Mouse (Mus musculus): ENCODE measurements at regions not wholly inside any gene's neighbourhood (a gene's known extent, or its start where the extent isn't known, plus 50 kb on each side); places are given as distances from the start of the nearest gene placed in this dataset.

- Histone ChIP-seq H3K27me3 (ENCODE audit: control insufficient read depth, insufficient read depth, low read length, poor library complexity, severe bottlenecking) (no peaks in the 10 kb centered on the region), H3K4me1 (ENCODE audit: control insufficient read depth, insufficient read depth, low read length) (peaks cover 3% of the 10 kb centered on the region), H3K9me3 (replicated peaks; ENCODE audit: control insufficient read depth, insufficient read depth, low read length, poor library complexity, severe bottlenecking) (no peaks in the 10 kb centered on the region), H3K4me3 (ENCODE audit: low read depth, low read length) (no peak overlapping the region), H3K27ac (ENCODE audit: insufficient read depth, low read length) (no peak overlapping the region; the same call in 1 of the 2 replicates), H3K9ac (ENCODE audit: low read depth, poor library complexity, severe bottlenecking) (no peak overlapping the region), H3K36me3 (ENCODE audit: control insufficient read depth, insufficient read depth, low read length, poor library complexity, severe bottlenecking) (no peaks in the 10 kb centered on the region)
- TF ChIP-seq POLR2A (IDR thresholded peaks at IDR 0.05; ENCODE audit: insufficient read depth, low read length) (no peak), CTCF (IDR thresholded peaks at IDR 0.05; ENCODE audit: low read depth, low read length) (no peak), EP300 (IDR thresholded peaks at IDR 0.05; ENCODE audit: insufficient read depth, low read depth, low read length) (no peak)
Measured at GRCm38 (mm10) chr16:93533205-93533604, 70.7 kb downstream of the Setd4 start.

DNA sequence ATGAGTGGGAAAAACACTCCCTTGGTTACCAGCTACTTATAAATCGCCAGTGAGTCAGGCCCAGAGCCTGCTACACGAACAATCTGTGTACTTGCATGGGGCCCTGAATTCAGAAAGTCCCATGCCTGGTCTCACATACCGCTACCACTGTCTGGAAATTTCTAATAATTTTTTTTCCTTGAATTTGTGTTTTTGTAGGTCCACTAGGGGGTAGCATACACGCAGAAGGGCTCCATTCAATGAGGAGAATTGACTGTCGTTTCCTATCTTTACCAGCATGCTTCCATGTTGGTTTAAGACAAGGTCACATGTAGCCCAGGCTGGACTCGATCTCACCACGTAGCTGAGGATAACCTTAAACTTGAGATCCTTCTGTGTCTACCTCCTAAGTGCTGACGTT is 71.9 kb downstream of the Setd4 start:
- Histone ChIP-seq H3K27ac (ENCODE audit: insufficient read depth, low read length) (no peak overlapping the region), H3K9ac (ENCODE audit: low read depth, poor library complexity, severe bottlenecking) (no peak overlapping the region), H3K4me1 (ENCODE audit: control insufficient read depth, insufficient read depth, low read length) (peaks cover 3% of the 10 kb centered on the region), H3K9me3 (replicated peaks; ENCODE audit: control insufficient read depth, insufficient read depth, low read length, poor library complexity, severe bottlenecking) (no peaks in the 10 kb centered on the region), H3K27me3 (ENCODE audit: control insufficient read depth, insufficient read depth, low read length, poor library complexity, severe bottlenecking) (no peaks in the 10 kb centered on the region), H3K36me3 (ENCODE audit: control insufficient read depth, insufficient read depth, low read length, poor library complexity, severe bottlenecking) (no peaks in the 10 kb centered on the region), H3K4me3 (ENCODE audit: low read depth, low read length) (no peak overlapping the region)
- TF ChIP-seq CTCF (IDR thresholded peaks at IDR 0.05; ENCODE audit: low read depth, low read length) (no peak), EP300 (IDR thresholded peaks at IDR 0.05; ENCODE audit: insufficient read depth, low read depth, low read length) (no peak), POLR2A (IDR thresholded peaks at IDR 0.05; ENCODE audit: insufficient read depth, low read length) (no peak)

- H3K9me3 ChIP-seq (replicated peaks; ENCODE audit: control insufficient read depth, insufficient read depth, low read length, poor library complexity, severe bottlenecking): no peaks in the 10 kb centered on the region
Measured at GRCm38 (mm10) chr16:93522485-93522884, 81.4 kb downstream of the Setd4 start.

GRCm38 (mm10) chr16:93520481-93520880 is 83.4 kb downstream of the Setd4 start:
- H3K9me3 ChIP-seq (replicated peaks; ENCODE audit: control insufficient read depth, insufficient read depth, low read length, poor library complexity, severe bottlenecking): no peaks in the 10 kb centered on the region
- H3K27me3 ChIP-seq (ENCODE audit: control insufficient read depth, insufficient read depth, low read length, poor library complexity, severe bottlenecking): no peaks in the 10 kb centered on the region; the same call in 1 of the 2 replicates
- H3K27ac ChIP-seq (ENCODE audit: insufficient read depth, low read length): no peak overlapping the region
- no peaks in the 10 kb centered on the region for H3K4me1 ChIP-seq (ENCODE audit: control insufficient read depth, insufficient read depth, low read length)
- H3K9ac ChIP-seq (ENCODE audit: low read depth, poor library complexity, severe bottlenecking): no peak overlapping the region
- no peak overlapping the region for H3K4me3 ChIP-seq (ENCODE audit: low read depth, low read length)
- no peak for TF ChIP-seq EP300 (IDR thresholded peaks at IDR 0.05; ENCODE audit: insufficient read depth, low read depth, low read length)
- no peak for TF ChIP-seq POLR2A (IDR thresholded peaks at IDR 0.05; ENCODE audit: insufficient read depth, low read length)
- TF ChIP-seq CTCF (IDR thresholded peaks at IDR 0.05; ENCODE audit: low read depth, low read length): no peak
- no peaks in the 10 kb centered on the region for H3K36me3 ChIP-seq (ENCODE audit: control insufficient read depth, insufficient read depth, low read length, poor library complexity, severe bottlenecking)

More at GRCm38 (mm10) chr16:93522485-93522884, 81.4 kb downstream of the Setd4 start:
- no peak for TF ChIP-seq CTCF (IDR thresholded peaks at IDR 0.05; ENCODE audit: low read depth, low read length)
- no peak for TF ChIP-seq EP300 (IDR thresholded peaks at IDR 0.05; ENCODE audit: insufficient read depth, low read depth, low read length)
- Histone ChIP-seq H3K36me3 (ENCODE audit: control insufficient read depth, insufficient read depth, low read length, poor library complexity, severe bottlenecking) (no peaks in the 10 kb centered on the region), H3K27ac (ENCODE audit: insufficient read depth, low read length) (no peak overlapping the region), H3K4me3 (ENCODE audit: low read depth, low read length) (no peak overlapping the region), H3K4me1 (ENCODE audit: control insufficient read depth, insufficient read depth, low read length) (no peaks in the 10 kb centered on the region), H3K9ac (ENCODE audit: low read depth, poor library complexity, severe bottlenecking) (no peak overlapping the region), H3K27me3 (ENCODE audit: control insufficient read depth, insufficient read depth, low read length, poor library complexity, severe bottlenecking) (no peaks in the 10 kb centered on the region; the same call in 1 of the 2 replicates)

DNA sequence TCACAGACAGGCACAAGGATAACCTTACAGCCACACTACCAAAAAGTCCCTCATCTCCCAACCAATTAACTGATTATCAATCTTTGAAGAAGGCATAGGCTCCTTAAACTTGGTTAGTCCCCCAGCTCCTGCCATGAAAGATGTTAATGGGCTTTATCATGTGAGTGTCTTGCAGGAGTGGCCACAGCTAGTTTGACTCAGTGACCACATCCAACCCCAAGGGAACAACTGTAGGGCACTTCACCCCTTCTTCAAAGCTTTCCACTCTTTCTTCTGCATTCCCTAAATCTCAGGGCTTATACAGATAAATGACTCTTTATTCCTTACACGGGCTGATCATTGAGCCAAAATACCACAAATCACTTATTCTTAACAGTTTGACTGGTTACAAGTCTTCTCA is 85.2 kb downstream of the Setd4 start:
- TF ChIP-seq CTCF (IDR thresholded peaks at IDR 0.05; ENCODE audit: low read depth, low read length) (no peak), EP300 (IDR thresholded peaks at IDR 0.05; ENCODE audit: insufficient read depth, low read depth, low read length) (no peak), POLR2A (IDR thresholded peaks at IDR 0.05; ENCODE audit: insufficient read depth, low read length) (no peak)
- no peak overlapping the region for H3K9ac ChIP-seq (ENCODE audit: low read depth, poor library complexity, severe bottlenecking)
- H3K4me1 ChIP-seq (ENCODE audit: control insufficient read depth, insufficient read depth, low read length): no peaks in the 10 kb centered on the region
- no peak overlapping the region for H3K27ac ChIP-seq (ENCODE audit: insufficient read depth, low read length)
- H3K9me3 ChIP-seq (replicated peaks; ENCODE audit: control insufficient read depth, insufficient read depth, low read length, poor library complexity, severe bottlenecking): no peaks in the 10 kb centered on the region
- H3K4me3 ChIP-seq (ENCODE audit: low read depth, low read length): no peak overlapping the region
- H3K27me3 ChIP-seq (ENCODE audit: control insufficient read depth, insufficient read depth, low read length, poor library complexity, severe bottlenecking): no peaks in the 10 kb centered on the region; the same call in 1 of the 2 replicates
- H3K36me3 ChIP-seq (ENCODE audit: control insufficient read depth, insufficient read depth, low read length, poor library complexity, severe bottlenecking): no peaks in the 10 kb centered on the region

DNA sequence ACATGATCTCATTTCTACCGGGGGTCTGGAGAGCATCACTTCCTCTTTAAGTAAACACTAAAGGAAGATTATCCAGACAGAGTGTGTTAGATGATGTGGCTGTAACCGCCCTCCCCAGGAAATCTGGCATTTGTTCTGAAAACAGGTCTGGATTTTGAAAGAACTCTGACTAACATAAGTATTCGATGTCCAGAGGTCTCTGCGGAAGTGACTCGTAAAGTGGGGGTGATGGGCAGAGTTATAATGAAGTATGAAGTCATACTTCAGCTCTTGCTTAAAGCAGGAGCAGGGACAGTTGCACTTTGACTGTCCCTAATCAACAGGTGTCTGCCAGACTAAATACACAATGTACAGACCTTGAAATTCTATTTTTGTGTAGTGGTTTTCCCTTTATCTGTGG is 87.1 kb downstream of the Setd4 start:
- H3K27ac ChIP-seq (ENCODE audit: insufficient read depth, low read length): no peak overlapping the region
- no peaks in the 10 kb centered on the region for H3K9me3 ChIP-seq (replicated peaks; ENCODE audit: control insufficient read depth, insufficient read depth, low read length, poor library complexity, severe bottlenecking)
- no peaks in the 10 kb centered on the region for H3K36me3 ChIP-seq (ENCODE audit: control insufficient read depth, insufficient read depth, low read length, poor library complexity, severe bottlenecking)
- no peaks in the 10 kb centered on the region for H3K4me1 ChIP-seq (ENCODE audit: control insufficient read depth, insufficient read depth, low read length)
- H3K27me3 ChIP-seq (ENCODE audit: control insufficient read depth, insufficient read depth, low read length, poor library complexity, severe bottlenecking): no peaks in the 10 kb centered on the region; the same call in 1 of the 2 replicates
- no peak overlapping the region for H3K4me3 ChIP-seq (ENCODE audit: low read depth, low read length)
- H3K9ac ChIP-seq (ENCODE audit: low read depth, poor library complexity, severe bottlenecking): no peak overlapping the region
- TF ChIP-seq POLR2A (IDR thresholded peaks at IDR 0.05; ENCODE audit: insufficient read depth, low read length) (no peak), CTCF (IDR thresholded peaks at IDR 0.05; ENCODE audit: low read depth, low read length) (no peak), EP300 (IDR thresholded peaks at IDR 0.05; ENCODE audit: insufficient read depth, low read depth, low read length) (no peak)
